Mouse (Mus musculus): ENCODE results near the gene Lrrn4cl. TPM values are rescaled to one million over a fixed set of nuclear protein-coding genes. Genes with fewer than 3 reads are reported as not detected.

Gene Lrrn4cl
- polyA plus RNA-seq, 1 experiment from 2014 or later, result 0.26 TPM

GRCm38 (mm10) chr19:8820424-8820956, 30.1 kb upstream of the Lrrn4cl start:
- Histone ChIP-seq H3K36me3 (replicated peaks; ENCODE audit: insufficient read depth, low read length) (peaks cover 33% of the 10 kb centered on the region), H3K4me2 (ENCODE audit: low read depth, low read length) (peak overlapping the region; percentile 87), H3K4me1 (ENCODE audit: insufficient read depth) (peaks cover 22% of the 10 kb centered on the region), H3K9me3 (ENCODE audit: low read length) (no peaks in the 10 kb centered on the region), H3K27ac (ENCODE audit: low read depth) (peak overlapping the region; percentile 99), H3K9ac (replicated peaks) (peak overlapping the region; percentile 94), H3K27me3 (ENCODE audit: insufficient read depth, low read length) (no peaks in the 10 kb centered on the region), H3K4me3 (ENCODE audit: low read depth, low read length) (peak overlapping the region; percentile 98)
- DNase-seq (peak; percentile 67), ATAC-seq (peak; percentile 18)
- under 1% methylated on average over 47 of the region's 48 CpGs for WGBS (ENCODE audit: insufficient replicate concordance)
- no peak for TF ChIP-seq EP300 (IDR thresholded peaks at IDR 0.05; ENCODE audit: low read depth)

GRCm38 (mm10) chr19:8821146-8821545, 29.4 kb upstream of the Lrrn4cl start:
- Histone ChIP-seq H3K27ac (ENCODE audit: low read depth) (peak overlapping the region; percentile 99), H3K9me3 (ENCODE audit: low read length) (no peaks in the 10 kb centered on the region), H3K4me3 (ENCODE audit: low read depth, low read length) (peak overlapping the region; percentile 98), H3K27me3 (ENCODE audit: insufficient read depth, low read length) (no peaks in the 10 kb centered on the region), H3K4me2 (ENCODE audit: low read depth, low read length) (peak overlapping the region; percentile 87), H3K4me1 (ENCODE audit: insufficient read depth) (peaks cover 22% of the 10 kb centered on the region), H3K9ac (replicated peaks) (peak overlapping the region; percentile 94), H3K36me3 (replicated peaks; ENCODE audit: insufficient read depth, low read length) (peaks cover 33% of the 10 kb centered on the region)
- no peak for ATAC-seq
- no peak for DNase-seq
- TF ChIP-seq EP300 (IDR thresholded peaks at IDR 0.05; ENCODE audit: low read depth) (no peak), CTCF (IDR thresholded peaks at IDR 0.05; ENCODE audit: low read depth) (no peak)
- WGBS (ENCODE audit: insufficient replicate concordance), result 0% methylated on average over 7 of the region's 7 CpGs

GRCm38 (mm10) chr19:8822696-8823095, 27.9 kb upstream of the Lrrn4cl start:
- DNase-seq, result no peak
- no peak for TF ChIP-seq CTCF (IDR thresholded peaks at IDR 0.05; ENCODE audit: low read depth)
- no peak for TF ChIP-seq EP300 (IDR thresholded peaks at IDR 0.05; ENCODE audit: low read depth)
- no peaks in the 10 kb centered on the region for H3K9me3 ChIP-seq (ENCODE audit: low read length)
- H3K9ac ChIP-seq (replicated peaks), result peak overlapping the region; percentile 94; the same call in 1 of the 2 replicates
- H3K36me3 ChIP-seq (replicated peaks; ENCODE audit: insufficient read depth, low read length), result peaks cover 49% of the 10 kb centered on the region
- no peak for ATAC-seq
- peaks cover 21% of the 10 kb centered on the region for H3K4me1 ChIP-seq (ENCODE audit: insufficient read depth)
- H3K4me2 ChIP-seq (ENCODE audit: low read depth, low read length), result peak overlapping the region; percentile 87
- no peak overlapping the region for H3K27ac ChIP-seq (ENCODE audit: low read depth)
- H3K27me3 ChIP-seq (ENCODE audit: insufficient read depth, low read length), result no peaks in the 10 kb centered on the region
- WGBS (ENCODE audit: insufficient replicate concordance), result 80% methylated on average over 8 of the region's 8 CpGs
- H3K4me3 ChIP-seq (ENCODE audit: low read depth, low read length), result peak overlapping the region; percentile 98

- no peak within 1 kb of the TSS; the same call in 1 of the 2 replicates for H3K9ac ChIP-seq (replicated peaks)
- H3K4me2 ChIP-seq (ENCODE audit: low read depth, low read length), result peak within 1 kb of the TSS; percentile 15; the same call in 1 of the 2 replicates
- H3K4me1 ChIP-seq (ENCODE audit: insufficient read depth), result no peaks in the 10 kb centered on the region
- no peaks in the 10 kb centered on the region for H3K9me3 ChIP-seq (ENCODE audit: low read length)
- H3K36me3 ChIP-seq (replicated peaks; ENCODE audit: insufficient read depth, low read length), result peaks cover 97% of the 10 kb centered on the region
- TF ChIP-seq EP300 (IDR thresholded peaks at IDR 0.05; ENCODE audit: low read depth) (no peak), CTCF (IDR thresholded peaks at IDR 0.05; ENCODE audit: low read depth) (no peak)
- 46% methylated on average over 8 of the region's 8 CpGs for WGBS (ENCODE audit: insufficient replicate concordance)
- DNase-seq, result no peak
- H3K27me3 ChIP-seq (ENCODE audit: insufficient read depth, low read length), result no peaks in the 10 kb centered on the region
- no peak within 1 kb of the TSS for H3K4me3 ChIP-seq (ENCODE audit: low read depth, low read length)
- H3K27ac ChIP-seq (ENCODE audit: low read depth), result peak within 1 kb of the TSS; percentile 44
- ATAC-seq, result peak; percentile 33; the same call in 1 of the 2 replicates
Observed at GRCm38 (mm10) chr19:8829660-8830059, 20.9 kb upstream of the Lrrn4cl start, which contains the start of gene AC129217.1. TSS of gene AC129217.1 (plus strand) at chr19:8829773.

- WGBS (ENCODE audit: insufficient replicate concordance), result 95% methylated on average over 8 of the region's 8 CpGs
- Histone ChIP-seq H3K9ac (replicated peaks) (no peak overlapping the region; the same call in 1 of the 2 replicates), H3K4me2 (ENCODE audit: low read depth, low read length) (no peak overlapping the region), H3K27ac (ENCODE audit: low read depth) (no peak overlapping the region), H3K4me3 (ENCODE audit: low read depth, low read length) (no peak overlapping the region), H3K27me3 (ENCODE audit: insufficient read depth, low read length) (no peaks in the 10 kb centered on the region), H3K36me3 (replicated peaks; ENCODE audit: insufficient read depth, low read length) (peaks cover 92% of the 10 kb centered on the region), H3K4me1 (ENCODE audit: insufficient read depth) (no peaks in the 10 kb centered on the region), H3K9me3 (ENCODE audit: low read length) (no peaks in the 10 kb centered on the region)
- no peak for DNase-seq
- ATAC-seq, result no peak
- TF ChIP-seq EP300 (IDR thresholded peaks at IDR 0.05; ENCODE audit: low read depth), result no peak
Observed at GRCm38 (mm10) chr19:8830664-8831063, 19.9 kb upstream of the Lrrn4cl start.

GRCm38 (mm10) chr19:8831262-8831661, 19.3 kb upstream of the Lrrn4cl start:
- no peaks in the 10 kb centered on the region for H3K4me1 ChIP-seq (ENCODE audit: insufficient read depth)
- no peaks in the 10 kb centered on the region for H3K9me3 ChIP-seq (ENCODE audit: low read length)
- 86% methylated on average over 11 of the region's 11 CpGs for WGBS (ENCODE audit: insufficient replicate concordance)
- no peak overlapping the region for H3K27ac ChIP-seq (ENCODE audit: low read depth)
- no peak overlapping the region for H3K9ac ChIP-seq (replicated peaks)
- no peak overlapping the region for H3K4me3 ChIP-seq (ENCODE audit: low read depth, low read length)
- no peak for TF ChIP-seq EP300 (IDR thresholded peaks at IDR 0.05; ENCODE audit: low read depth)
- TF ChIP-seq CTCF (IDR thresholded peaks at IDR 0.05; ENCODE audit: low read depth), result peak; percentile 16
- no peak overlapping the region for H3K4me2 ChIP-seq (ENCODE audit: low read depth, low read length)
- H3K36me3 ChIP-seq (replicated peaks; ENCODE audit: insufficient read depth, low read length), result peaks cover 89% of the 10 kb centered on the region
- ATAC-seq, result no peak
- H3K27me3 ChIP-seq (ENCODE audit: insufficient read depth, low read length), result no peaks in the 10 kb centered on the region
- DNase-seq, result no peak
